In genomic region chr6:137116849-137117473, GRCm38 (mm10) we compare ENCODE assay signal across 19 mouse cellular contexts. TPM values are rescaled to one million over a fixed set of nuclear protein-coding genes. Genes with fewer than 3 reads are reported as not detected.
"Had no signal": no experiment of that assay in that cellular context is flagged by ENCODE, and none has a peak within 500 bp of the region (broad histone marks: within the 10 kb centered on the region; RNA-seq: fewer than 3 reads in every experiment).

No protein-coding gene starts in this region.

- H3K4me1 ChIP-seq: liver, embryonic 12.5 days; neural tube, embryonic 12.5 days had no signal

- H3K9me3 ChIP-seq: limb, embryonic 13.5 days; liver, embryonic 12.5 days; lung, embryonic 15.5 days; neural tube, embryonic 12.5 days had no signal

- H3K27me3 ChIP-seq: limb, embryonic 13.5 days; liver, embryonic 12.5 days; lung, embryonic 15.5 days; neural tube, embryonic 12.5 days had no signal

- H3K4me3 ChIP-seq: limb, embryonic 13.5 days; liver, embryonic 12.5 days; lung, embryonic 15.5 days; myocyte; neural tube, embryonic 12.5 days had no signal

- H3K4me2 ChIP-seq: limb, embryonic 13.5 days; liver, embryonic 12.5 days; lung, embryonic 15.5 days; neural tube, embryonic 12.5 days had no signal

- DNase-seq: kidney, adult 9 months; kidney, postnatal 36 days; layer of hippocampus, adult 9-11 months; layer of hippocampus, postnatal 36 days; lung, postnatal 14 days; midbrain, embryonic 14.5 days; retina, postnatal 1 day; right cerebral cortex, postnatal 14 days; thymus, adult 2 months; thymus, postnatal 36 days had no signal

- H3K36me3 ChIP-seq: limb, embryonic 13.5 days; liver, embryonic 12.5 days; lung, embryonic 15.5 days; neural tube, embryonic 12.5 days had no signal

- H3K27ac ChIP-seq: kidney, postnatal 0 days; limb, embryonic 13.5 days; liver, embryonic 12.5 days; lung, embryonic 15.5 days; neural tube, embryonic 12.5 days had no signal

- H3K9ac ChIP-seq: limb, embryonic 13.5 days; liver, embryonic 12.5 days; lung, embryonic 15.5 days; neural tube, embryonic 12.5 days had no signal

- ATAC-seq: hindbrain, embryonic 16.5 days; inflammation-experienced regulatory T-cells, adult 6 months; liver, embryonic 12.5 days had no signal

RNA-seq across cellular contexts. Expression of gene Rerg, which starts 53.3 kb away (rescaled TPM):
- total RNA-seq: megakaryocyte progenitor cell, adult 5-6 weeks had no signal
- polyA plus RNA-seq: inflammation-experienced regulatory T-cells, adult 6 months had no signal
